Mouse (Mus musculus): ENCODE measurements at regions not wholly inside any gene's neighbourhood (a gene's known extent, or its start where the extent isn't known, plus 50 kb on each side); places are given as distances from the start of the nearest gene placed in this dataset.

- DNase-seq (ENCODE audit: extremely low read depth), result no peak
- H3K27ac ChIP-seq (ENCODE audit: insufficient read depth, low read depth), result no peak overlapping the region
- H3K4me2 ChIP-seq (ENCODE audit: insufficient read depth, low read depth, poor library complexity, severe bottlenecking), result no peak overlapping the region
- peaks cover 0 to 25% of the 10 kb centered on the region in 2 experiments; a peak in 2 of 4 replicates for H3K4me1 ChIP-seq (ENCODE audit: control insufficient read depth in 1 of 2, insufficient read depth in 2 of 2)
- H3K79me2 ChIP-seq (replicated peaks; ENCODE audit: control insufficient read depth, extremely low read depth, insufficient read depth, poor library complexity, severe bottlenecking), result no peaks in the 10 kb centered on the region
- no peaks in the 10 kb centered on the region for H3K9me3 ChIP-seq (replicated peaks; ENCODE audit: low read length)
- TF ChIP-seq CHD2 (IDR thresholded peaks at IDR 0.05; ENCODE audit: low read length) (no peak), E2F4 (IDR thresholded peaks at IDR 0.05; ENCODE audit: insufficient replicate concordance, low read depth, low read length) (no peak), SIN3A (IDR thresholded peaks at IDR 0.05; ENCODE audit: low read length) (no peak), RAD21 (IDR thresholded peaks at IDR 0.05; ENCODE audit: low read depth, low read length) (no peak), POLR2AphosphoS2 (IDR thresholded peaks at IDR 0.05; ENCODE audit: low read depth, low read length) (no peak), MAFK (IDR thresholded peaks at IDR 0.05; ENCODE audit: insufficient replicate concordance, low read length) (no peak), KAT2A (IDR thresholded peaks at IDR 0.05; ENCODE audit: insufficient replicate concordance, low read length) (no peak), BHLHE40 (IDR thresholded peaks at IDR 0.05; ENCODE audit: low read depth, low read length) (no peak), GABPA (IDR thresholded peaks at IDR 0.05; ENCODE audit: insufficient replicate concordance, low read depth, low read length) (no peak), USF1 (IDR thresholded peaks at IDR 0.05; ENCODE audit: low read depth, low read length) (no peak), USF2 (conservative IDR thresholded peaks at IDR 0.05; ENCODE audit: low read depth, low read length) (no peak), CHD1 (IDR thresholded peaks at IDR 0.05; ENCODE audit: low read depth, low read length) (no peak), ZC3H11A (IDR thresholded peaks at IDR 0.05; ENCODE audit: low read depth, low read length) (no peak), PAX5 (IDR thresholded peaks at IDR 0.05; ENCODE audit: low read length) (no peak), ETS1 (conservative IDR thresholded peaks at IDR 0.05; ENCODE audit: low read depth, low read length) (no peak), CTCF (conservative IDR thresholded peaks at IDR 0.05 in 1 of 2, IDR thresholded peaks at IDR 0.05 in 1 of 2; ENCODE audit: low read depth in 2 of 2, low read length in 2 of 2) (no peak), ZNF384 (IDR thresholded peaks at IDR 0.05; ENCODE audit: low read depth, low read length) (no peak), UBTF (IDR thresholded peaks at IDR 0.05; ENCODE audit: low read depth, low read length) (no peak), JUND (conservative IDR thresholded peaks at IDR 0.05; ENCODE audit: low read depth, low read length) (no peak), MYC (IDR thresholded peaks at IDR 0.05; ENCODE audit: low read depth, low read length) (no peak)
- in situ Hi-C loops (cut with MboI; ENCODE audit: low pct_ligation_motif_present, low pct_unique_long_range_greater_than_20kb, low sequenced_read_pairs), result no loop called here
- H3K27me3 ChIP-seq (replicated peaks), result no peaks in the 10 kb centered on the region
- dilution Hi-C loops (cut with MboI; ENCODE audit: extremely low pct_ligation_motif_present, extremely low pct_unique_long_range_greater_than_20kb, low sequenced_read_pairs), result no loop called here
- no peak overlapping the region for H3K4me3 ChIP-seq (replicated peaks in 1 of 3; ENCODE audit: low read depth in 2 of 3, low read length in 2 of 3, poor library complexity in 1 of 3)
- no peak overlapping the region for H3K9ac ChIP-seq (ENCODE audit: insufficient read depth, low read depth)
- H3K36me3 ChIP-seq (replicated peaks in 1 of 2; ENCODE audit: control insufficient read depth in 1 of 2, insufficient read depth in 1 of 2, low read length in 1 of 2), result no peaks in the 10 kb centered on the region
These were observed 131.6 kb downstream of the Basp1 start for GRCm38 (mm10) chr15:25281942-25282341.

- no peak for TF ChIP-seq MYC (IDR thresholded peaks at IDR 0.05; ENCODE audit: low read depth, low read length)
- no peak for TF ChIP-seq SIN3A (IDR thresholded peaks at IDR 0.05; ENCODE audit: low read length)
- TF ChIP-seq NRF1 (IDR thresholded peaks at IDR 0.05; ENCODE audit: low read depth, low read length), result no peak
- TF ChIP-seq SMC3 (IDR thresholded peaks at IDR 0.05; ENCODE audit: low read depth, low read length), result no peak
- no peak for TF ChIP-seq JUND (conservative IDR thresholded peaks at IDR 0.05; ENCODE audit: low read depth, low read length)
- TF ChIP-seq GABPA (IDR thresholded peaks at IDR 0.05; ENCODE audit: insufficient replicate concordance, low read depth, low read length), result no peak
- no peak for TF ChIP-seq RCOR1 (conservative IDR thresholded peaks at IDR 0.05; ENCODE audit: low read depth, low read length)
- TF ChIP-seq EP300 (IDR thresholded peaks at IDR 0.05; ENCODE audit: low read length), result no peak
- TF ChIP-seq MAFK (IDR thresholded peaks at IDR 0.05; ENCODE audit: insufficient replicate concordance, low read length), result no peak
- TF ChIP-seq RAD21 (IDR thresholded peaks at IDR 0.05; ENCODE audit: low read depth, low read length), result no peak
- no peak for TF ChIP-seq MAX (IDR thresholded peaks at IDR 0.05; ENCODE audit: low read length)
- TF ChIP-seq USF1 (IDR thresholded peaks at IDR 0.05; ENCODE audit: low read depth, low read length), result no peak
- TF ChIP-seq USF2 (conservative IDR thresholded peaks at IDR 0.05; ENCODE audit: low read depth, low read length), result no peak
- no peak for TF ChIP-seq ELF1 (IDR thresholded peaks at IDR 0.05; ENCODE audit: low read depth, low read length)
- TF ChIP-seq BHLHE40 (IDR thresholded peaks at IDR 0.05; ENCODE audit: low read depth, low read length), result no peak
- no peak for TF ChIP-seq JUN (IDR thresholded peaks at IDR 0.05; ENCODE audit: insufficient read depth, low read depth, low read length)
- TF ChIP-seq ZNF384 (IDR thresholded peaks at IDR 0.05; ENCODE audit: low read depth, low read length), result no peak
- DNase-seq (ENCODE audit: extremely low read depth), result no peak
- H3K27me3 ChIP-seq (replicated peaks), result no peaks in the 10 kb centered on the region
- no peaks in the 10 kb centered on the region for H3K36me3 ChIP-seq (replicated peaks in 1 of 2; ENCODE audit: control insufficient read depth in 1 of 2, insufficient read depth in 1 of 2, low read length in 1 of 2)
- dilution Hi-C loops (cut with MboI; ENCODE audit: extremely low pct_ligation_motif_present, extremely low pct_unique_long_range_greater_than_20kb, low sequenced_read_pairs), result no loop called here
- no peak overlapping the region for H3K4me3 ChIP-seq (replicated peaks in 1 of 3; ENCODE audit: low read depth in 2 of 3, low read length in 2 of 3, poor library complexity in 1 of 3)
- no peak overlapping the region for H3K27ac ChIP-seq (ENCODE audit: insufficient read depth, low read depth)
- H3K4me1 ChIP-seq (ENCODE audit: control insufficient read depth in 1 of 2, insufficient read depth in 2 of 2), result peaks cover 0 to 25% of the 10 kb centered on the region in 2 experiments; a peak in 2 of 4 replicates
- no peaks in the 10 kb centered on the region for H3K9me3 ChIP-seq (replicated peaks; ENCODE audit: low read length)
- H3K79me2 ChIP-seq (replicated peaks; ENCODE audit: control insufficient read depth, extremely low read depth, insufficient read depth, poor library complexity, severe bottlenecking), result no peaks in the 10 kb centered on the region
- H3K9ac ChIP-seq (ENCODE audit: insufficient read depth, low read depth), result no peak overlapping the region
- no peak overlapping the region for H3K4me2 ChIP-seq (ENCODE audit: insufficient read depth, low read depth, poor library complexity, severe bottlenecking)
- in situ Hi-C loops (cut with MboI; ENCODE audit: low pct_ligation_motif_present, low pct_unique_long_range_greater_than_20kb, low sequenced_read_pairs), result no loop called here
These were observed 135.0 kb downstream of the Basp1 start for GRCm38 (mm10) chr15:25278317-25279156.

Data from CH12.LX (cell line).